In the genomic region with DNA sequence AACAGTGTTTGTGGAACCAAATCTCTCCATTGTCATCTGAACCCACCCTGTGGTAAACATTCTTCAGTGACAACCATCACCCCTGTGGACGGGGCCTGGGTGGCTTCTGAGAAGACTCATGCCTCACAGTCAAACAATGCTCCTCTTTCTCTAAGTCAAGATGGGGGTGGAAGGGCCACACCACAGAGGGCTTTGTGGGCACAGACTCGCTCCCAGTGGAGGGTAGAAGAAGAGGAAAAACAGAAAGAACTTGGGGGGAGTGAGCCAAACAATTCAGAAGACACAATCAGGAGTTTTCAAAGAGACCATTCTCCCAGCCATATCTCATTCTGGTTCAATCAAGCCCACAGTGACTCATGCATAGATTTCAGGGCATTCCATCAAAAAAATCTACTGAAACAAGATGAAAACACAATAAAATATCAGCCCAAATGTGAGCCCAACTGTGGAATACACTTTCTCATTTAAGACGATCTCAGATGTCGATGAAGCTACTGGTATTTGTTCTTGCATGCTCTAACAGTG, we compare ENCODE assay signal across 19 mouse cellular contexts.
DNase-seq lines count a peak whose midpoint lies in the region.
"Had no signal": no experiment of that assay in that cellular context is flagged by ENCODE, and none has a peak within 500 bp of the region (broad histone marks: within the 10 kb centered on the region; RNA-seq: fewer than 3 reads in every experiment).

No protein-coding gene starts in this region.

- 68% methylated on average over 4 of the region's 4 CpGs for WGBS in limb, embryonic 10.5 days

- H3K27ac ChIP-seq in limb, embryonic 10.5 days = peak overlapping the region; percentile 72
- H3K27ac ChIP-seq: embryonic facial prominence, embryonic 13.5 days; embryonic facial prominence, embryonic 15.5 days had no signal

- H3K4me1 ChIP-seq in limb, embryonic 10.5 days = peaks cover 32% of the 10 kb centered on the region
- H3K4me1 ChIP-seq: embryonic facial prominence, embryonic 15.5 days had no signal

- H3K27me3 ChIP-seq in limb, embryonic 10.5 days (ENCODE audit: low read depth, poor library complexity, severe bottlenecking) = peaks cover 69% of the 10 kb centered on the region
- H3K27me3 ChIP-seq: embryonic facial prominence, embryonic 15.5 days had no signal

- H3K9me3 ChIP-seq in limb, embryonic 10.5 days (replicated peaks) = no peaks in the 10 kb centered on the region
- H3K9me3 ChIP-seq: embryonic facial prominence, embryonic 13.5 days; embryonic facial prominence, embryonic 15.5 days had no signal

- H3K4me3 ChIP-seq in limb, embryonic 10.5 days = no peak overlapping the region
- H3K4me3 ChIP-seq: embryonic facial prominence, embryonic 13.5 days; embryonic facial prominence, embryonic 15.5 days had no signal

- intact Hi-C loops in heart, postnatal 10 days (cut with DNase I) = no loop called here

- peak; percentile 76 for DNase-seq in heart, adult 11 months
- no peak for DNase-seq in heart, postnatal 10 days
- DNase-seq in 3T3-L1 (ENCODE audit: low read depth, low spot score) (peak; percentile 70), NIH3T3 (ENCODE audit: low read depth) (peak; percentile 55)
- peak; percentile 33 for DNase-seq in limb, embryonic 10.5 days (ENCODE audit: low spot score)
- no peak for DNase-seq in right cerebral cortex, postnatal 36 days (ENCODE audit: low spot score in 2 of 2)
- no peak for DNase-seq in natural killer cell, adult 2 months (ENCODE audit: low spot score in 2 of 2)
- DNase-seq in kidney, postnatal 25 days = no peak
- DNase-seq: adrenal gland, adult 2 months; adrenal gland, postnatal 10 days; adrenal gland, postnatal 25 days; cerebellum, adult 11 months; cerebellum, adult 18-20 months; cerebellum, adult 8-10 months; cerebellum, adult 9-11 months; cerebellum, postnatal 14 days; cerebellum, postnatal 36 days had no signal

- H3K36me3 ChIP-seq in limb, embryonic 10.5 days = no peaks in the 10 kb centered on the region
- H3K36me3 ChIP-seq: embryonic facial prominence, embryonic 13.5 days; embryonic facial prominence, embryonic 15.5 days had no signal

Comparison
In these comparisons a context has a peak if more than half of its experiments do, and no peak if none do; other contexts are left out.
1. DNase-seq: peak in heart, adult 11 months (single experiment), 3T3-L1 (single experiment), NIH3T3 (single experiment) and limb, embryonic 10.5 days (single experiment); none in heart, postnatal 10 days (0 of 2), right cerebral cortex, postnatal 36 days (0 of 2), natural killer cell, adult 2 months (0 of 2) and kidney, postnatal 25 days (0 of 2).